Mouse (Mus musculus): ENCODE measurements around the gene Dennd1c.

The Dennd1c gene

GRCm38 (mm10) chr17:57078336-57078735 lies at the start of gene Dennd1c:
Gene Dennd1c (minus strand): TSS chr17:57078514.
- ChIA-PET POLR2A (interaction anchor here in 2 of 4 experiments (1.0 to 2.5 kb wide), 5 partner anchors 8 to 47 kb away, joined by 3 to 10 read pairs (median 7); partner anchors contain the start of genes Khsrp (in 1 of the 2) and Tubb4a (in 1 of the 2)), CTCF (interaction anchor here in 3 of 4 experiments (0.5 to 1.1 kb wide), 4 partner anchors 18 to 199 kb away, joined by 3 to 5 read pairs (median 3); no protein-coding TSS in a partner anchor)

- CTCF ChIA-PET: interaction anchor here in 2 of 4 experiments (0.5 to 0.7 kb wide), 2 partner anchors 74 to 82 kb away, joined by 4 to 5 read pairs; no protein-coding TSS in a partner anchor
- POLR2A ChIA-PET: no interaction called here
Measured at GRCm38 (mm10) chr17:57125853-57126622, 47.7 kb upstream of the Dennd1c start.

- POLR2A ChIA-PET: interaction anchor here in 1 of 4 experiments (0.6 kb wide), 1 partner anchor 12 kb away, joined by 6 read pairs; no protein-coding TSS in a partner anchor
- CTCF ChIA-PET: no interaction called here
Measured at GRCm38 (mm10) chr17:57124792-57125191, 46.5 kb upstream of the Dennd1c start.

- ChIA-PET POLR2A (interaction anchor here in 2 of 4 experiments (0.7 to 1.0 kb wide), 2 partner anchors 17 to 27 kb away, joined by 3 to 4 read pairs; no protein-coding TSS in a partner anchor), CTCF (interaction anchor here in 1 of 4 experiments (0.7 kb wide), 1 partner anchor 43 kb away, joined by 3 read pairs; no protein-coding TSS in a partner anchor)
Measured at GRCm38 (mm10) chr17:57123192-57124118, 45.1 kb upstream of the Dennd1c start.

GRCm38 (mm10) chr17:57121856-57122255 lies 43.5 kb upstream of the Dennd1c start:
- ChIA-PET POLR2A (interaction anchor here in 2 of 4 experiments (0.6 to 2.1 kb wide), 10 partner anchors 9 to 609 kb away, joined by 3 to 13 read pairs (median 3); partner anchors contain the start of genes Khsrp (in 2 of the 2) and Tnfsf9 (in 1 of the 2)), CTCF (interaction anchor here in 1 of 4 experiments (1.3 kb wide), 1 partner anchor 45 kb away, joined by 4 read pairs; no protein-coding TSS in a partner anchor)

GRCm38 (mm10) chr17:57118524-57119349 lies 40.4 kb upstream of the Dennd1c start:
- POLR2A ChIA-PET: interaction anchor here (0.6 to 1.4 kb wide), 10 partner anchors 9 to 114 kb away, joined by 3 to 10 read pairs (median 4); partner anchors contain the start of gene Khsrp (in 1 of the 4)
- CTCF ChIA-PET: interaction anchor here (0.5 to 0.9 kb wide), 6 partner anchors 13 to 144 kb away, joined by 3 to 8 read pairs (median 3); no protein-coding TSS in a partner anchor

GRCm38 (mm10) chr17:57116801-57117200 lies 38.5 kb upstream of the Dennd1c start:
- POLR2A ChIA-PET: interaction anchor here in 1 of 4 experiments (0.5 to 1.1 kb wide), 2 partner anchors 50 to 65 kb away, joined by 4 to 5 read pairs; no protein-coding TSS in a partner anchor
- CTCF ChIA-PET: no interaction called here

GRCm38 (mm10) chr17:57112768-57113474 lies 34.6 kb upstream of the Dennd1c start:
- POLR2A ChIA-PET: interaction anchor here in 1 of 4 experiments (2.2 kb wide), 1 partner anchor 13 kb away, joined by 7 read pairs; no protein-coding TSS in a partner anchor
- CTCF ChIA-PET: no interaction called here

GRCm38 (mm10) chr17:57110005-57110404 lies 31.7 kb upstream of the Dennd1c start:
- ChIA-PET CTCF (no interaction called here), POLR2A (interaction anchor here in 1 of 4 experiments (0.6 kb wide), 1 partner anchor 232 kb away, joined by 3 read pairs; no protein-coding TSS in a partner anchor)

- ChIA-PET POLR2A (no interaction called here), CTCF (interaction anchor here in 1 of 4 experiments (1.6 kb wide), 1 partner anchor 13 kb away, joined by 3 read pairs; no protein-coding TSS in a partner anchor)
Measured at GRCm38 (mm10) chr17:57108666-57109171, 30.4 kb upstream of the Dennd1c start.

- POLR2A ChIA-PET: interaction anchor here in 2 of 4 experiments (0.6 to 1.1 kb wide), 3 partner anchors 11 to 1963 kb away, joined by 3 to 4 read pairs (median 3); no protein-coding TSS in a partner anchor
- CTCF ChIA-PET: interaction anchor here in 1 of 4 experiments (1.6 kb wide), 1 partner anchor 12 kb away, joined by 3 read pairs; no protein-coding TSS in a partner anchor
Measured at GRCm38 (mm10) chr17:57108040-57108665, 29.8 kb upstream of the Dennd1c start.

- ChIA-PET POLR2A (interaction anchor here in 2 of 4 experiments (0.7 to 1.2 kb wide), 3 partner anchors 10 to 1096 kb away, joined by 3 to 4 read pairs (median 3); no protein-coding TSS in a partner anchor), CTCF (interaction anchor here in 1 of 4 experiments (0.9 to 1.5 kb wide), 2 partner anchors 60 to 228 kb away, joined by 3 to 7 read pairs; no protein-coding TSS in a partner anchor)
Measured at GRCm38 (mm10) chr17:57107064-57107463, 28.8 kb upstream of the Dennd1c start.

- CTCF ChIA-PET: interaction anchor here in 1 of 4 experiments (1.5 kb wide), 1 partner anchor 229 kb away, joined by 7 read pairs; no protein-coding TSS in a partner anchor
- POLR2A ChIA-PET: interaction anchor here in 2 of 4 experiments (1.2 kb wide), 2 partner anchors 17 to 230 kb away, joined by 3 read pairs; no protein-coding TSS in a partner anchor
Measured at GRCm38 (mm10) chr17:57106035-57106368, 27.7 kb upstream of the Dennd1c start.

GRCm38 (mm10) chr17:57105181-57106034 lies 27.1 kb upstream of the Dennd1c start, which contains the start of gene Tnfsf9:
Gene Tnfsf9 (plus strand): TSS chr17:57105325.
- CTCF ChIA-PET: interaction anchor here (0.6 to 1.0 kb wide), 5 partner anchors 10 to 665 kb away, joined by 3 to 10 read pairs (median 3); no protein-coding TSS in a partner anchor
- POLR2A ChIA-PET: interaction anchor here in 2 of 4 experiments (0.6 to 2.3 kb wide), 8 partner anchors 16 to 229 kb away, joined by 3 to 13 read pairs (median 3); partner anchors contain the start of gene Slc25a23 (in 1 of the 2)

GRCm38 (mm10) chr17:57104496-57104895 lies 26.2 kb upstream of the Dennd1c start:
- ChIA-PET CTCF (interaction anchor here (0.6 to 1.2 kb wide), 7 partner anchors 9 to 666 kb away, joined by 3 to 10 read pairs (median 3); no protein-coding TSS in a partner anchor), POLR2A (interaction anchor here in 3 of 4 experiments (0.5 to 2.3 kb wide), 11 partner anchors 8 to 230 kb away, joined by 3 to 13 read pairs (median 3); partner anchors contain the start of genes Alkbh7 (in 1 of the 3) and Slc25a23 (in 1 of the 3))

Data from embryonic stem cell, embryonic (primary cell).